Mouse (Mus musculus): ENCODE measurements at regions not wholly inside any gene's neighbourhood (a gene's known extent, or its start where the extent isn't known, plus 50 kb on each side); places are given as distances from the start of the nearest gene placed in this dataset.

DNA sequence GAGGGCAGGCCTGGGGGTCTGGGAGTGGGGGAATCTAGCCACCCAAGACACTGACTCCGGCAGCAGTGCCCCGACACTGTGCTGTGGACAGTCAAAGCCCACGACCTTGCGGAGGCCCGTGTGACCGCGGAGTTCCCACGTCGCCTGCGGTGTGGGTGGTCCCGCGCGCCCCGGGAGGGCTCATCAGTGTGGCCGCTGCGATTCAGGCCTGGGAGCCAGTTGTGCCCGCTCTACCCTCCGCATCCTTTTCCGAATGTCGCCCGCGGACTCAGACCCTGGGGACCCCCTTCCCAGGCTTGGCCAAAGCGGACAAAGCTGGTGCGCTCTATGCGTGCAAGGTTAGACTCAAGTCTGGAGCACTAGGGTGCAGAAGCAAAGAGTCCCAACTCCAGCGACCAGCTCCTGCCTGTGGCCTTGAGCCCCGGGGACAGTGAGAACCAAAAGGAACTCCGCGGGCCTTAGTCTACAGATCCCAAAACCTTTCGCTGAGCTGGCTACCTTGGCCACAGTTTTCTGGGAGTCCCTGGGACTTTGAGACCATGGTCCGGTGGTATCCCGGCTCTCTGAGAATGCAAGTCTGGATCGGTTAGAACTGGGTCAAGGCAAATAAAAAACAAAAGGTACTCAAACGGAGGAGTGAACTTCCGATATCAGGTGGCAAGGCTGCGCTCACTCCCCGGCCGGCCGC lies 90.1 kb upstream of the Dio3 start:
- DNase-seq (ENCODE audit: low spot score in 2 of 2) = no peak
- intact Hi-C loops (cut with DNase I) = no loop called here

DNA sequence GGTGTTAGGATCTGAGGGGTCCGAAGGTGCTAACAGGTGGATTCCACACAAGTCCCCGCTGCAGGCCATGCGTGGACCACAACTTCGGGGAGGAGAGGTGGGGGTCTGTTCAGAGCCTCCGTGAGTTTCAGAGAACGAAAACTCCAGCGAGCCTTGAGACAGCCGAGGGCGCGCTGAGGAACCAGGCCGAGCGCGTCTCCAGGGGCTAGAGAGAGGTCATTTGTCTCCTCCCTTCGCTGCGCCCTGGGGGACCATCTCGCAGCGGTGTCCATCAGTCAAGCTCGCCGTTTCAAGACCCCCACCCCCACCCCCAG lies 89.6 kb upstream of the Dio3 start:
- DNase-seq (ENCODE audit: low spot score in 2 of 2) = no peak
- intact Hi-C loops (cut with DNase I) = no loop called here

DNA sequence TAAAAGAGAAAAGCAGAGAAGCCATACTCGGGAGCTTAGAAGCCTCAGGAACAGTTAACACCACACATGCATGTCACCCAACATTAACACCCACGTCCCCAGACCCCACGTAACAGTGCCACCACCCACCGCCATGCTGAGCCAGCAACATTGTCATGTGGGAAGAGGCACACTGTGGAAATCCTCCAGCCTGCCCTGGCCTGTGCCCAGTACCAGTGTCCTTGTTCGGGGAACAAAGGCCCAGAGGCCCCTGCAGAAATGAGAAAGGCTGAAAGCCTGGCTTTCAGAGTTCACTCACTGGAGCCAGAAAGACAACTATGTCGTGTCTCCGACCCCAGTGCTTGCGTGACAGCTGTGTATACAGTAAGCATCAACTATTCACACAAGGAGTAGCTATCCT lies 86.7 kb upstream of the Dio3 start:
- DNase-seq (ENCODE audit: low spot score in 2 of 2) = no peak
- intact Hi-C loops (cut with DNase I) = no loop called here

DNA sequence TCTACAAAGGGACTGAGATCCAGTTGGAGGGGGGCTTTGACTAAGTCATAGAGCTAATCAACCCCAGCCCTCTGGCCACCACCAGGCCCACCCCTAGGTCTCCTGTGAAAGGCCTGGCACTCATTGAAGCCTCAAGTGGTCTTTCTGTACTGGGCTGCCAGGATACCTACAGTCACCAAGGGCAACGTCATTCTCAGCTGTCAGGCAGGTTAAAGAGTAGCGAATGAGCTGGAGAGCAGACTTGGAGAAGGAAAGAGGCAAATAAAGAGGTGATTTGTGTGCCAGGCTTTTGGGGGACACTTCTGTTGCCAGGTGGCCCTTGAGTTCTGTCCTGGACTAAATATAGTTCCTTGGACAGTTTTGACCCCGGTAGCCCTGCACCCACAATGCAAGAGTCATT lies 81.5 kb upstream of the Dio3 start:
- intact Hi-C loops (cut with DNase I) = no loop called here

DNA sequence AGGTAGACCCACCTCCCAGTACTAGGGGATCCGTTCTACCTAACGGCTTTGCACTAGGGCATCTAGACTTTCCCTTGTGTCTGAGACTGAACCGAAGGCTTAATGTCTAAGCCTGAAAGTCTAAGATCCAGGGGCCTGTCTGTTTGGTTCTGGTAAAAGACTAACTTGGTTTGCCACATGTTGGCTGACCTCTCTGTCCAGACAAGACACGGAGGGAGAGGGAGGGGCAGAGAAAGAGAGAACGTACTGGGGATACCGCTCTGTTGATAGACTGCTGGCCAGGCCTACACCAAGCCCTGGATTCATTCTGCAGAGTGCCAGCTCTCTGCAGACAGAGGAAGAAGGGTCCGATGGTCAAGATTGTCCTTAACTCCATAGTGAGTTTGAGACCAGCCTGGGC lies 78.4 kb upstream of the Dio3 start:
- intact Hi-C loops (cut with DNase I) = no loop called here
- DNase-seq (ENCODE audit: low spot score in 2 of 2) = no peak

More for the DNA sequence above, 81.5 kb upstream of the Dio3 start:
- DNase-seq (ENCODE audit: low spot score in 2 of 2) = no peak

DNA sequence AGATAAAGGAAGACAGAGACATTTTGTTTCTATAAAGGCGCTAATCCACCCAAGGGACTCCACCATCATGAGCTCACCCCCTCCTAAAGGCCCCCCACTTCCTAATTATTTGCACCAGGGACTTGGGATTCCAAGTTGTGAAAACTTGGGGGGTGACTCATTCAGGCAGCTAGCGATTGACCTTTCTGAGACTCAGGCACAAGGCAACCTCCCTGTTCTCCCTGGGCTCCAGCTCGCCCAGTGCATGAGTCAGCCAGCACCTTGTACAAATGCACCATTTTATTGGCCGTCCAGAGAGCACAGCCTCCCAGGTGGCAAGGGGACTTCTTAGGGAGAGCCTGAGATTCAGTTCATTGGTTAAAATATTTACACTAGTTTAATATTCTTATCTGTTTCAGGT lies 78.0 kb upstream of the Dio3 start:
- no peak for DNase-seq (ENCODE audit: low spot score in 2 of 2)
- intact Hi-C loops (cut with DNase I) = no loop called here

DNA sequence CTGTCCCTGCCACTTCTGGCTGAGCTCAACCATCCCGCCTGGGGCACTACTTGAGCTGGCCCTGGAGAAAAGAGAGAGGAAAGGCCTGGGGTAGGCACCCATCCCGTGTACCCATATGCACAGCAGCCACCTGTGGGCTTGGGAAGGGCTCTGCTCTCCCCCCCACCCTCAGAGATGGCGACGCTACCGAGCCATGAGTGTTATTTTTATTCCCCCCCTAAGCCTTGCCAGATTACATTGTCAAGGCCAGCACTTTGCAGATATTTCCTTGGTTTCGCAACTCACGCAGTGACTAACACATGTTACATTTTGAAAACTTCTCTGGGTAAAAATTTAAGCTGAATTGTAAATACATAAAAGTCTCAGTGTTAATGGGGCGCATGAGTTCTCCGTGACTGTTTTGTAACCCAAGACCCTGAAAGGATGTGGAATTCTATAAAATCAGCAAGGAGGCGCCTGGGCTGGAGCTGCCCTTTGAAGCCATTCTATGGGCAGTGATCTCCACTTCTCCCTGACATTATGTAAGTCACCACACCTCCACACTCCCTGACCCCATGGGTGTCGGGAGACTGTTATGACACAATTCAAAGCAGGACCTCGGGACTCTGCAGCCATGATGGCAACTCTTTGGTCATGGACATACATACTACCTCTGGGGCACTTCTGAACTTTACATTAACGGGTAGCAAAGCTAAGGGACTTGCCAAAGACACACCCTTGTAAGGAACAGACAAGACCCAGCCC lies 75.4 kb upstream of the Dio3 start:
- intact Hi-C loops (cut with DNase I) = no loop called here
- DNase-seq (ENCODE audit: low spot score in 2 of 2) = peak in 1 of 2 experiments; percentile 14

DNA sequence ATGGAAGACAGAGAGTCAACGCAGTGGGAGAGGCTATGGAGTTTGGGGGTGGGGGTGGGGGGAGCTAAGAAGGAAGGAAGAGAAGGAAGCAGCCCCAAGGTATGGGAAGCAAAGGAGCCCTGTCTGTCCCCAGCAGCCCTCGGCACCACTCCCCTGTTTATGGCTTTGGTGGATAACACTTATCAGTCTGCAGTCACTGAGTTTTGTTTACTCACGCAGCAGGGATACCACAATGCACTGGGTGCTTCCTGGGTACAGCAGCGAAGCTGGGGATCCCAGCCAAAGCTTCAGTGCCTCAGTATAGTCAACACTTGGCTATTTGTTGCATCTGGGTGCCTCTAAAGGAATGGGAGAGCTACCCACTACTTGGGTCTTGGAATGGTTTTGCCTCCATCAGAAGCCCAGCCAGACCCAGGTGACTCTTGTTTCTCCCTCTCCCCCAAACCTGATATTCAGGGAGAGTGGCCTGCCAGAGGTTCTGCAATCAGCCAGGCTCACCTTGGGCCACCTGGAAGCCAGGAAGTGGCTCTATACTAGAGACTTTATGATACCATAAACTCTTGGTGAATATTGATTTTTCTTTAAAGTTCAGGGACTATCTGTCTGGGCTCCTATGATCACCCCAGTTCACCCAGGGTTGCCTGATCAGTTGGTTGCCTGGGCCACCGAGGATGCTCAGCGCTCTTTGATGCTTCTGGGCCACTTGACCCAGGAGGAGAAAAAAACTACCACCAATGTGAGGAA lies 74.5 kb upstream of the Dio3 start:
- DNase-seq (ENCODE audit: low spot score in 2 of 2) = no peak
- intact Hi-C loops (cut with DNase I) = no loop called here

DNA sequence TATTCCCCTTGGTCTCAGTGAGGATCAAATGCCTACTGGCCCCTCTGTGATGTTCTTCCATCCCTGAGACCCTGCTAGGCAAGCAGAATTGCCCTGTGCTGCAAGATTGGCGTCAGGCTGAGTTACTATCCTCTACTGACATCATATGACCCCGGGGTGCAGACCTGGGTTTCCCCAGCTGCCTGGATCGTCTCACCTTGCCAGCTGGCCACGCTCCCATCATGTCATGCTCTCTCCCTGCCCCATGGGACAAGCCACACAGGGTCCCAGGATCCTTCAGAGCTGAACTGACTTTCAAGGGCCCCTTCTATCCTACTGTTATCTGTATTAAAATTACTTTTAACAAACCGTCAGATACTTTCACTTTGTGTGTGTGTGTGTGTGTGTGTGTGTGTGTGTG lies 72.6 kb upstream of the Dio3 start:
- no peak for DNase-seq (ENCODE audit: low spot score in 2 of 2)
- intact Hi-C loops (cut with DNase I) = no loop called here

DNA sequence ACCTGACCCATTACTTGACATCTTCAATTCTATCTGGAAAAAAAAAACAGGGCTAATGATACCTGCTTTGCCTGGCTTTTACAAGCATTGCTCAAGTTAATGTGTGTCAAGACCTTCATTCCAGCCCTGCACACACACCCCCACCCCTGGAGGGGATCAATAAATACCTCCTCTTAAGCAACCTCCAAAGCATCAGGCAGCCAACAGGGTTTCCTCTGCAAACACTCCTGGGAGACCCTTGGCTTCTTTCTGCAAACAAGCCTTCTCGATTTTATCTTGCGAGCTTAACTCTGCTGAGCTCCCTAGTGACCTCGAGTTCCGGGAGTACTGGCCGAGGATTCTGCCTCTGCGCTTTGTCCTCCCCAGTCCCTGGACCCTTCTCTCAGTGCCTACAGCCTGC lies 72.1 kb upstream of the Dio3 start:
- intact Hi-C loops (cut with DNase I) = no loop called here
- no peak for DNase-seq (ENCODE audit: low spot score in 2 of 2)

DNA sequence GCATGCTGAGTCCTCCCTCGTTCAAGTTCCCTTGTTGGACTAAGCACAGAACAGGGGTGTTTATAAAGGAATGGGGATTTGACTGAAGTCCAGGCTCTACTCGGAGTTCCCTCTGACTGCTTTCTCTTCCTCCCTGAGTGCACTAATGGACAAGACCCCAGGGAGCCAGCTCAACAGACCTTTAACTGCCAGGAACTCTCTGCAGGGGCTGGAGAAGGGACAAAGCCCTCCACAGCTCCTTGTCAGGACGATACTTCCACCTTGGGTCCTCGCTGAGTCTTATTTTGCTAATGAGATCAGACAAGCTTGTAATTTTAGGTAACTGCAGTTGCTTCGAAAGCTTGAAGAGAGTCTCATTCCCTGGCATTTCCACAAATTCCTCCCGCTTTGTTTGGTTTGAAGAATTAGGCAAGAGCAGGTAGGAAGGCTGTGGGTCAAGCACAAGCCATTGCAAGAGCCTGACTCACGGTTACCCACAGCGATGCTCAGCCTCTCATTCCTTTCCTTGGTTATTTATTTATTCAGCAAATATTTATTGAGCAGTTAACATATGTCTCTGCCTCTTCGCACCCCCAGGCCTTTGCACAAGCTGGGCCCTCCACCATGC lies 71.5 kb upstream of the Dio3 start:
- no peak for DNase-seq (ENCODE audit: low spot score in 2 of 2)
- intact Hi-C loops (cut with DNase I) = no loop called here

DNA sequence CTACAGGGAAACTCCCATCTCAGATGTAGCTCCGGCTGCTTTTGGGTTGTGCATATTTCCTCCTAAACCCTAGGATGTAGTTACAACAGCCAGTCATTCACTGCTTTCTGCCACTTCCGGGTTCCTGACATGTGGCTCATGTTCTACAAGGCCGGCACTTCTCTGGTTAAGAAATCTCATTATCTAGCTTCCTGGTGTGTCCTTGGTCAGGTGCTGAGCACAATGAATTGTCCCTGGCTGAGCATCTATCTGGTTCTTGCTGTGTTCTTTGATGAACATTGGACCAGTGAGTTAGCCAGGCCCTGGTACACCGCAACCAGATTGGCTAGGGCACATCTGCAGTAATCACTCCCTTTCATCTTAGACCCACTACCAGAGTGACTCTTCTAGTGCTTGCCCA lies 66.2 kb upstream of the Dio3 start:
- DNase-seq (ENCODE audit: low spot score in 2 of 2) = no peak
- intact Hi-C loops (cut with DNase I) = no loop called here

DNA sequence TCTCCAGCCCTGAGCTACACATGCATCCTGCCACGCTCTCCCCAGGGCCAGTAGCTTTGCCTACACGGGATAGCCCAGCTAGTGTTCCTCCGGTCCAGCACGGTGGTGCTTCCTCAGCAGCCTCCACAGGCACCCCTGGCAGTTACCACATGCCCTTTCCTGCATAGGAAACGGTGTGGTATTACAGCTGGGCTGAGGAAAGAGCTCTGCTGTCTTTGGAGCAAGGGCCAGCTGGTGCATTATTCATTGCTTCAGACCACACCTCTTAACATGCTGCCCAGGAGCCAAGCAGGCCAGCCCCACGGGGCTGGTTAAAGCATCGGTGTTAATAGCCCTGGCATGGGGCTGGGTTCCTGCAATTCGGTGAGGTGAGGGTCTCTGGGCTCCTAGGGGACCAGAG lies 64.0 kb upstream of the Dio3 start:
- intact Hi-C loops (cut with DNase I) = no loop called here
- no peak for DNase-seq (ENCODE audit: low spot score in 2 of 2)

DNA sequence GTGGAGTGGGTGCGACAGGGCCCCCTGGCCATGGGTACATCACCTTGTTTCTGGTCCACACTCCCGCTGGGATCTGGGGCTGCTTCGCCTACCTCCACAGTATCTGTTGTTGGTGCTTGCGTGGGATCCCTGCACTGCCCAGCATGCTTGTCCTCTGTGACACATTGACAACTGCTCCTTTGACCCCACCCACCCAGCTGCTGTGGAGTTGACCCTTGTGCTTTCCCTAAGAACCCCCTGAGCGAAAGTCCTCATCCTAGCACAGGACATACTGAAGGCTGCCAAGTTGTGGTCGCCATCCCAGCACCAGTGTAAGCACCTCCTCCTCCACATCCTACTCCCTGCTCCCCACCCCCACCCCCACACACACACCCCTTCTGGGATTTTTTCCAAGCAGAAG lies 63.6 kb upstream of the Dio3 start:
- intact Hi-C loops (cut with DNase I) = no loop called here
- DNase-seq (ENCODE audit: low spot score in 2 of 2) = no peak

DNA sequence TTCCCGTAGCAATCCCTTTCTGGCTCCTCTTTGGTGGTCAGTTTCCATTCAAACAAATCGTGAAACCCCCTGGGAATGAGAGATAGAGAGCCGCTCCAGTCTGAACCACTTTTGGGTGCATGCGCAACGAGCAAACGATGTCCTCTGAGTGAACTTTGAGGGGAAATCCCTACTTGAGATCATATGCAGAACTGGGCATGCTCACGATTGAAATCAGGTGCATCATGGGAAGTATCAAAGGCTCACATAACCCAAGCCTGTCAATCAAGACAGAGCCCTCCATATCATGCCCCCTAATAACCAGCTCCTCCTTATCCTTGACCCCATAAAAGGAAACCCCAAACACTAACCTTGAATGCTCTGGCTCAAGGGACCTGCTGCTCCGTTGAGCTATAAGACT lies 59.1 kb upstream of the Dio3 start:
- intact Hi-C loops (cut with DNase I) = no loop called here
- DNase-seq (ENCODE audit: low spot score in 2 of 2) = no peak

DNA sequence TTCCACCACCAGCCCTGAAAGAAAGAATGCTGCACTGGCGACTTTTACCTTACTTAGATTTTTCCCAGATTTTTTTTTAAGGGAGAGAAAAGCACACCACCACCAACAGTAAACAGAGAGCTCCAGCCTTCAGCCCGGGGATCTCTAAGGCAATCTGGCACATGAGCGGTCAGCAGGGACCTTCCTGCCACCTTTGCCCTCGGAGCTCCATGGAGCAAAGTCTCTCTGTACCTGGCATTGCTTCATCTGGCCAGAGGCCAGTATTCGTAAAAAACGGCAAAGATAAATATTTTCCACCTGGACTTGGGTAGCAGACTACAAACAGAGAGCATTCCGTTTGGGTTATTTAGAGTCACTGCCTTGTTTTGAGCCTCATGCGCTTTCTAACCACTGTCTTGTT lies 58.4 kb upstream of the Dio3 start:
- DNase-seq (ENCODE audit: low spot score in 2 of 2) = no peak
- intact Hi-C loops (cut with DNase I) = no loop called here

DNA sequence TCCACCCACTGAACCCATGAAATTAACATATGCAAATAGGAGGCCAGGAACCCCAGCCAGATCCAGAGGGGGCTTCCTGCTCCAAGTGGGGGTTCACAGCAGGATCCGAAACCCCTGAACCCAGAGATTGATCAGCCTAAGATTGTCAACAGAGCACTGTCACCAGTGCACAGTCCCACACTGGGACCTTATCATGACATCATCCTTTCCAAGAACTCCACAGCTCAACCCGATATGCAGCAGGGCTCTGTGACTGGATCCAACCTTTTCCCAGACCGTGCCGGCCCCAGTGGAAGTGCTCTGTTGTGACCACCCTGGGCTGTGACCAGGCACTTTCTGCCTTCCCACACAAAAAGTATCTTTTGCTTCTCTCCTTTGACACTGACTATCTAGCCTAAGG lies 57.7 kb upstream of the Dio3 start:
- intact Hi-C loops (cut with DNase I) = no loop called here
- no peak for DNase-seq (ENCODE audit: low spot score in 2 of 2)

DNA sequence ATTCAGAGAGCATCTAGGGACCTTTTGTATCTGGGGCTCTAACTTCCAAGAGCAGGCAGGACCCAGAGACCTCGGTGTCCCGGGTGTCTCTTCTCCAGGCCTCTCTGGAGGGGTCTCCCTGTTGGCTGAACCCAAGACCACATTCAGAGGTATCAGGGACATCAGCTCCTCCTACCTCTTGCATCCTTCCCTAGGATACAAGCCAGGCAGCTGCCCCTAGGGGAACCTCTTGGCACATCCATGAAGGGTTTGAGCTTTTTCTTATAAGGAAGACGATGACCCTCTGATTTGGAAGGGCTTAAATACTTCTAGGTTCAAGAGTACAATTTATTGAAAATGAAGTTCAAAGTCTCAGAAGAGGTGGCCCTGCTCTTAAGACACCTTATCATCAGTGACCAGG lies 57.2 kb upstream of the Dio3 start:
- intact Hi-C loops (cut with DNase I) = no loop called here
- DNase-seq (ENCODE audit: low spot score in 2 of 2) = no peak

DNA sequence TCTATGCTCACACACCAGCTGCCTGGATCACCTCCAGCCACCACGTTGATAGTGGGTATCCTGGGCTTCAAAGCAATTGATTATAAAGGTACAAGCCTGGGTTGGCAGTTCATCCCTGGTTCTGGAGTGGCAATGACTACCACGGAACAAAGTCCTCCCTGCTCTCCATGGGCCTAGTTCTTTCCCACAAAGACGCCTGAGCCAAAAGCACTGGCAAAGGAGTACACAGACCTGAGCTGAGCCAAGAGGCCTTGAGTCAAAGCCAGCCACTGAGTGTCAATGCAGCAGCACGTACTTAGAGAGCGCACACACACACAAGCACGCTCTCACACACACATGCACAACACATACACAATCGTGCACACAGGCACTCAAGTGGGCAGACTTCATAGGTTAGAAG lies 54.6 kb upstream of the Dio3 start:
- no peak for DNase-seq (ENCODE audit: low spot score in 2 of 2)

DNA sequence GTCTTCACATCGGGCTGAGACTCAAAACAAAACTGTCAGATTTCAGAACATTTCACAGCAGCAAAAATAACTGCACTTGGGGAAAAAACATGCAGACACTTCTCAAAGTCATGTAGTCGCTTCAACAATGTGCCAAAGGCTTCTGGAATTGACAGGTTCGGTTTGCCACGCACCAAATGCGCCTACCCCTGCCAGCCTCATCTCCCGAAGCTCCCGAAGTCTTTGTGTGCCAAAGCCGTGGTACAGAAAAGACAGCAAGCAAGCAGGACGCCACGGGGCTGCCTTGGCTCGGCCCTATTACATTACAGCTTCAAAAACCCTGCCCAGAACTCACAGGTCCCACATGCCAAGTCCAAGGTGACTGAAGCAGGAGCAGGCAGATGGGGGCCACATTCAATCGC lies 50.9 kb upstream of the Dio3 start:
- intact Hi-C loops (cut with DNase I) = no loop called here

More for the DNA sequence above, 54.6 kb upstream of the Dio3 start:
- intact Hi-C loops (cut with DNase I) = no loop called here

More for the DNA sequence above, 50.9 kb upstream of the Dio3 start:
- DNase-seq (ENCODE audit: low spot score in 2 of 2) = peak; percentile 61 to 84
